9 mouse cellular contexts compared by ENCODE assay signal in genomic region chr12:99096930-99097617, GRCm38 (mm10).
A peak's percentile ranks its signal among the peaks of the same experiment; 100 is the strongest.
DNase-seq lines count a peak whose midpoint lies in the region; ATAC-seq lines count a peak whose summit lies in the region.
"Had no signal": no experiment of that assay in that cellular context is flagged by ENCODE, and none has a peak within 500 bp of the region (broad histone marks: within the 10 kb centered on the region; RNA-seq: fewer than 3 reads in every experiment).

No protein-coding gene starts in this region.

- 0 out of 2 replicates have a peak, but pooled peaks have one; percentile 25 for ATAC-seq in erythroid progenitor cell, adult 5-6 weeks (replicated peaks; ENCODE audit: low FRiP score, poor library complexity, severe bottlenecking)
- ATAC-seq in heart, embryonic 14.5 days (ENCODE audit: insufficient number of reproducible peaks, insufficient read depth, low FRiP score, low read depth): peak; percentile 52; the same call in 1 of the 2 replicates
- peak; percentile 42 for ATAC-seq in liver, embryonic 11.5 days (replicated peaks; ENCODE audit: low FRiP score)
- ATAC-seq in stomach, embryonic 16.5 days (ENCODE audit: insufficient read depth, low FRiP score): peak; percentile 62

- H3K9me3 ChIP-seq in heart, embryonic 14.5 days (ENCODE audit: control insufficient read depth, low read length): no peaks in the 10 kb centered on the region
- H3K9me3 ChIP-seq in liver, embryonic 11.5 days (ENCODE audit: control insufficient read depth, low read length): no peaks in the 10 kb centered on the region
- no peaks in the 10 kb centered on the region for H3K9me3 ChIP-seq in stomach, embryonic 16.5 days (replicated peaks; ENCODE audit: control insufficient read depth, low read length)

- no peak overlapping the region for H3K4me3 ChIP-seq in heart, embryonic 14.5 days (ENCODE audit: control insufficient read depth in 1 of 2, insufficient read depth in 1 of 2, low read depth in 1 of 2, low read length in 2 of 2)
- H3K4me3 ChIP-seq in liver, embryonic 11.5 days (ENCODE audit: low read depth, low read length): no peak overlapping the region
- H3K4me3 ChIP-seq in stomach, embryonic 16.5 days (replicated peaks; ENCODE audit: low read length): no peak overlapping the region
- H3K4me3 ChIP-seq: erythroblast, embryonic 14.5 days had no signal

- no peak overlapping the region; the same call in 1 of the 2 replicates for H3K4me2 ChIP-seq in heart, embryonic 14.5 days (ENCODE audit: low read length)
- no peak overlapping the region; the same call in 1 of the 2 replicates for H3K4me2 ChIP-seq in liver, embryonic 11.5 days
- 0 out of 2 replicates have a peak overlapping the region, but pooled peaks have one; percentile 2 for H3K4me2 ChIP-seq in stomach, embryonic 16.5 days (ENCODE audit: low read depth, low read length)

- H3K36me3 ChIP-seq in heart, embryonic 14.5 days (ENCODE audit: control insufficient read depth, insufficient read depth, low read length): no peaks in the 10 kb centered on the region
- no peaks in the 10 kb centered on the region for H3K36me3 ChIP-seq in liver, embryonic 11.5 days (ENCODE audit: control insufficient read depth, insufficient read depth, low read length)
- H3K36me3 ChIP-seq in stomach, embryonic 16.5 days (ENCODE audit: control insufficient read depth, insufficient read depth, low read length): no peaks in the 10 kb centered on the region

- peak overlapping the region in 1 of 2 experiments; percentile 35; a peak in 1 of 4 replicates for H3K27ac ChIP-seq in heart, embryonic 14.5 days (replicated peaks in 1 of 2; ENCODE audit: control insufficient read depth in 1 of 2, insufficient read depth in 1 of 2, low read depth in 2 of 2, low read length in 2 of 2)
- peak overlapping the region; percentile 53 for H3K27ac ChIP-seq in liver, embryonic 11.5 days (ENCODE audit: low read depth, low read length)
- peak overlapping the region; percentile 73 for H3K27ac ChIP-seq in stomach, embryonic 16.5 days (ENCODE audit: low read length)

- peaks cover 0 to 5% of the 10 kb centered on the region in 2 experiments; a peak in 2 of 4 replicates for H3K4me1 ChIP-seq in heart, embryonic 14.5 days (ENCODE audit: control insufficient read depth in 2 of 2, insufficient read depth in 2 of 2, low read length in 2 of 2)
- H3K4me1 ChIP-seq in liver, embryonic 11.5 days (replicated peaks; ENCODE audit: control insufficient read depth, insufficient read depth, low read length): no peaks in the 10 kb centered on the region
- peaks cover 6% of the 10 kb centered on the region; the same call in 1 of the 2 replicates for H3K4me1 ChIP-seq in stomach, embryonic 16.5 days (ENCODE audit: control insufficient read depth, insufficient read depth, low read length)

- 27% methylated on average over 14 of the region's 14 CpGs for WGBS in heart, embryonic 14.5 days
- 36% methylated on average over 14 of the region's 14 CpGs for WGBS in liver, embryonic 11.5 days
- 31% methylated on average over 14 of the region's 14 CpGs for WGBS in stomach, embryonic 16.5 days

- no peak overlapping the region for H3K9ac ChIP-seq in heart, embryonic 14.5 days (ENCODE audit: low read length)
- no peak overlapping the region for H3K9ac ChIP-seq in liver, embryonic 11.5 days (ENCODE audit: low read depth, low read length)
- H3K9ac ChIP-seq in stomach, embryonic 16.5 days (ENCODE audit: low read length): 0 out of 2 replicates have a peak overlapping the region, but pooled peaks have one; percentile 17

- DNase-seq in CD4-positive helper T cell, adult 2 months (ENCODE audit: low read depth, low spot score): peak; percentile 61
- peak; percentile 73 for DNase-seq in brain, embryonic 18.5 days (ENCODE audit: low read depth, low spot score)
- peak; percentile 91 for DNase-seq in kidney, postnatal 10 days
- DNase-seq in liver, embryonic 11.5 days (ENCODE audit: low spot score): peak; percentile 67
- DNase-seq in neural tube, embryonic 10.5 days (ENCODE audit: extremely low spot score, low spot score): peak; percentile 89

- H3K27me3 ChIP-seq in heart, embryonic 14.5 days (ENCODE audit: control insufficient read depth, insufficient read depth, low read length): no peaks in the 10 kb centered on the region
- H3K27me3 ChIP-seq in liver, embryonic 11.5 days (replicated peaks; ENCODE audit: control insufficient read depth, insufficient read depth, low read length): no peaks in the 10 kb centered on the region
- H3K27me3 ChIP-seq in stomach, embryonic 16.5 days (ENCODE audit: control insufficient read depth, insufficient read depth, low read length): no peaks in the 10 kb centered on the region
